Comparison of ENCODE assay signal across 26 mouse cellular contexts in the genomic region with DNA sequence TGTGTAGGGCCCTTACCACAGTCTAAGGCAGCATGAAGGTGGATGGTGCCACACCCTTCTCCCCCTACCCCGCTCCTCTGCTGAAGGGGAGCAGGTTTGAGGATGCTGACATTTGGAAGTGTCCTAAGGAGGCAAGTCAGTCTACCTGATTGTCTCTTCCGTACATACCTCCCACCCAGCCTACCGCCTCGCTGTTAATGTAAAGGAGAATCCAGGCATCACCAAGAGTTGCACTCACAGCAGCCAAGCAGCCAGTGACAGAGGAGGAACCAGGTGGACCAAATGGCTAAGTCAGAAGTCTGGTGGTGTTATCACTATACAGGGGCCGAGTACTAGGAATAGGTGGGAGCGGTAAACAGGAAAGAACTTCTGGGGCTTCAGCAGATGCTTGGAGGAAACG. TPM values are rescaled to one million over a fixed set of nuclear protein-coding genes. Genes with fewer than 3 reads are reported as not detected.
A peak's percentile ranks its signal among the peaks of the same experiment; 100 is the strongest.
DNase-seq lines count a peak whose midpoint lies in the region; ATAC-seq lines count a peak whose summit lies in the region.
"Had no signal": no experiment of that assay in that cellular context is flagged by ENCODE, and none has a peak within 500 bp of the region (broad histone marks: within the 10 kb centered on the region; RNA-seq: fewer than 3 reads in every experiment).

No protein-coding gene starts in this region.

- no peak overlapping the region for H3K27ac ChIP-seq in forebrain, embryonic 15.5 days (replicated peaks)
- H3K27ac ChIP-seq in forebrain, embryonic 16.5 days (ENCODE audit: low read length), result no peak overlapping the region
- no peak overlapping the region for H3K27ac ChIP-seq in heart, embryonic 10.5 days
- no peak overlapping the region for H3K27ac ChIP-seq in heart, embryonic 12.5 days (ENCODE audit: poor library complexity, severe bottlenecking)
- H3K27ac ChIP-seq: embryonic facial prominence, embryonic 13.5 days; embryonic facial prominence, embryonic 15.5 days; forebrain, embryonic 10.5 days; forebrain, embryonic 12.5 days had no signal

- WGBS in forebrain, embryonic 15.5 days, result 93% methylated on average over 7 of the region's 7 CpGs
- 91% methylated on average over 7 of the region's 7 CpGs for whole genome bisulfite sequencing in forebrain, embryonic 16.5 days
- WGBS in heart, embryonic 10.5 days, result 81% methylated on average over 7 of the region's 7 CpGs
- WGBS in heart, embryonic 12.5 days, result 75% methylated on average over 7 of the region's 7 CpGs

- no peak overlapping the region for H3K9ac ChIP-seq in forebrain, embryonic 15.5 days (replicated peaks)
- H3K9ac ChIP-seq in forebrain, embryonic 16.5 days (replicated peaks; ENCODE audit: low read depth, low read length), result no peak overlapping the region
- H3K9ac ChIP-seq in heart, embryonic 12.5 days, result no peak overlapping the region
- H3K9ac ChIP-seq: embryonic facial prominence, embryonic 13.5 days; embryonic facial prominence, embryonic 15.5 days; forebrain, embryonic 12.5 days had no signal

- DNase-seq in heart, embryonic 10.5 days (ENCODE audit: low spot score), result peak; percentile 63
- peak; percentile 13 for DNase-seq in thymus, postnatal 14 days
- no peak for DNase-seq in thymus, postnatal 25 days
- DNase-seq in right cerebral cortex, postnatal 14 days, result no peak
- DNase-seq: adrenal gland, adult 8-10 months; adrenal gland, postnatal 14 days; adrenal gland, postnatal 36 days; B cell, adult 2 months; cerebellum, adult 11-12 months; cerebellum, adult 2 months; cerebellum, adult 9-10 months; cerebellum, postnatal 10 days; cerebellum, postnatal 25 days; embryo, embryonic 11 days had no signal

- H3K36me3 ChIP-seq in forebrain, embryonic 15.5 days, result 0 out of 2 replicates have a peak, but pooled peaks cover 3% of the 10 kb centered on the region
- no peaks in the 10 kb centered on the region; the same call in 1 of the 2 replicates for H3K36me3 ChIP-seq in forebrain, embryonic 16.5 days (ENCODE audit: control insufficient read depth, insufficient read depth)
- peaks cover 13% of the 10 kb centered on the region; the same call in 1 of the 2 replicates for H3K36me3 ChIP-seq in heart, embryonic 10.5 days
- H3K36me3 ChIP-seq in heart, embryonic 12.5 days, result peaks cover 18% of the 10 kb centered on the region
- H3K36me3 ChIP-seq: embryonic facial prominence, embryonic 15.5 days had no signal

- H3K9me3 ChIP-seq in forebrain, embryonic 15.5 days, result no peaks in the 10 kb centered on the region
- H3K9me3 ChIP-seq in forebrain, embryonic 16.5 days (ENCODE audit: control insufficient read depth, low read length), result no peaks in the 10 kb centered on the region
- no peaks in the 10 kb centered on the region for H3K9me3 ChIP-seq in heart, embryonic 10.5 days
- no peaks in the 10 kb centered on the region for H3K9me3 ChIP-seq in heart, embryonic 12.5 days (replicated peaks)
- H3K9me3 ChIP-seq: embryonic facial prominence, embryonic 13.5 days; embryonic facial prominence, embryonic 15.5 days; forebrain, embryonic 10.5 days; forebrain, embryonic 12.5 days; G1E had no signal

- H3K4me2 ChIP-seq in forebrain, embryonic 15.5 days (replicated peaks), result no peak overlapping the region
- H3K4me2 ChIP-seq in forebrain, embryonic 16.5 days (ENCODE audit: low read length), result no peak overlapping the region
- H3K4me2 ChIP-seq in heart, embryonic 12.5 days, result no peak overlapping the region
- H3K4me2 ChIP-seq: embryonic facial prominence, embryonic 13.5 days; embryonic facial prominence, embryonic 15.5 days; forebrain, embryonic 12.5 days had no signal

- no peak overlapping the region for H3K4me3 ChIP-seq in forebrain, embryonic 15.5 days
- no peak overlapping the region for H3K4me3 ChIP-seq in forebrain, embryonic 16.5 days (replicated peaks; ENCODE audit: low read length)
- H3K4me3 ChIP-seq in heart, embryonic 10.5 days, result no peak overlapping the region
- no peak overlapping the region for H3K4me3 ChIP-seq in heart, embryonic 12.5 days
- H3K4me3 ChIP-seq: embryonic facial prominence, embryonic 13.5 days; embryonic facial prominence, embryonic 15.5 days; erythroblast, embryonic 14.5 days; forebrain, embryonic 10.5 days; forebrain, embryonic 12.5 days had no signal

- ATAC-seq in forebrain, embryonic 15.5 days (replicated peaks), result peak; percentile 26; the same call in 1 of the 2 replicates
- ATAC-seq in forebrain, embryonic 16.5 days, result no peak
- ATAC-seq in heart, embryonic 12.5 days (ENCODE audit: insufficient number of reproducible peaks, low FRiP score), result no peak
- ATAC-seq: forebrain, embryonic 14.5 days; Patski had no signal

- peaks cover 18% of the 10 kb centered on the region; the same call in 1 of the 2 replicates for H3K4me1 ChIP-seq in forebrain, embryonic 15.5 days
- H3K4me1 ChIP-seq in forebrain, embryonic 16.5 days (replicated peaks; ENCODE audit: control insufficient read depth, insufficient read depth, low read length), result peaks cover 14% of the 10 kb centered on the region
- peaks cover 11% of the 10 kb centered on the region; the same call in 1 of the 2 replicates for H3K4me1 ChIP-seq in heart, embryonic 10.5 days
- peaks cover 17% of the 10 kb centered on the region for H3K4me1 ChIP-seq in heart, embryonic 12.5 days (replicated peaks)
- H3K4me1 ChIP-seq: embryonic facial prominence, embryonic 15.5 days had no signal

- no peaks in the 10 kb centered on the region for H3K27me3 ChIP-seq in forebrain, embryonic 15.5 days
- H3K27me3 ChIP-seq in forebrain, embryonic 16.5 days (replicated peaks; ENCODE audit: control insufficient read depth, insufficient read depth, low read length), result no peaks in the 10 kb centered on the region
- H3K27me3 ChIP-seq in heart, embryonic 10.5 days (ENCODE audit: insufficient read depth, poor library complexity, severe bottlenecking), result no peaks in the 10 kb centered on the region
- H3K27me3 ChIP-seq in heart, embryonic 12.5 days (replicated peaks), result no peaks in the 10 kb centered on the region
- H3K27me3 ChIP-seq: CH12.LX; embryonic facial prominence, embryonic 13.5 days; embryonic facial prominence, embryonic 15.5 days; forebrain, embryonic 12.5 days; Patski had no signal

RNA-seq across cellular contexts. Expression of a gene that starts 51.1 kb away (rescaled TPM):
- polyA plus RNA-seq in forebrain, embryonic 15.5 days (2015; fragmentation: Nextera tagmentation; extraction: Ambion mirVana), result 82.5 and 86.7 TPM in 2 replicates
- 86.3 and 94.3 TPM in 2 replicates for polyA plus RNA-seq in forebrain, embryonic 16.5 days (2015; fragmentation: Nextera tagmentation; extraction: Ambion mirVana)
- polyA plus RNA-seq in heart, embryonic 10.5 days (2016; fragmentation: Nextera tagmentation; extraction: Ambion mirVana), result 26.0 and 26.5 TPM in 2 replicates
- 29.7 and 31.2 TPM in 2 replicates for polyA plus RNA-seq in heart, embryonic 12.5 days (2016; fragmentation: Nextera tagmentation; extraction: Ambion mirVana)

RNA-seq across cellular contexts. Expression of a gene that starts 51.4 kb away (rescaled TPM):
- polyA plus RNA-seq in forebrain, embryonic 15.5 days (2015; fragmentation: Nextera tagmentation; extraction: Ambion mirVana), result 111 and 118 TPM in 2 replicates
- polyA plus RNA-seq in forebrain, embryonic 16.5 days (2015; fragmentation: Nextera tagmentation; extraction: Ambion mirVana), result 106 and 111 TPM in 2 replicates
- 58.0 and 60.3 TPM in 2 replicates for polyA plus RNA-seq in heart, embryonic 10.5 days (2016; fragmentation: Nextera tagmentation; extraction: Ambion mirVana)
- 48.2 and 54.5 TPM in 2 replicates for polyA plus RNA-seq in heart, embryonic 12.5 days (2016; fragmentation: Nextera tagmentation; extraction: Ambion mirVana)

Comparison
In these comparisons a context has a peak if more than half of its experiments do, and no peak if none do; other contexts are left out.
1. DNase-seq: peak in heart, embryonic 10.5 days (single experiment) and thymus, postnatal 14 days (single experiment); none in thymus, postnatal 25 days (single experiment) and right cerebral cortex, postnatal 14 days (single experiment).